Mouse (Mus musculus) naive thymus-derived CD4-positive, alpha-beta T cell, adult 2 months (primary cell): ENCODE results near the gene Dip2c.

ENCODE experiments used
- DNase-seq: peaks from one replicate; pipeline ENCODE4 v3.0.0-alpha.2; 2011; ENCODE audit warnings: low read depth

Dip2c gene

GRCm38 (mm10) chr13:9667954-9668496, 391.7 kb downstream of the Dip2c start:
- DNase-seq: no peak

GRCm38 (mm10) chr13:9669246-9669645, 392.9 kb downstream of the Dip2c start:
- DNase-seq: no peak

GRCm38 (mm10) chr13:9674126-9674525, 397.8 kb downstream of the Dip2c start:
- DNase-seq: no peak

DNA sequence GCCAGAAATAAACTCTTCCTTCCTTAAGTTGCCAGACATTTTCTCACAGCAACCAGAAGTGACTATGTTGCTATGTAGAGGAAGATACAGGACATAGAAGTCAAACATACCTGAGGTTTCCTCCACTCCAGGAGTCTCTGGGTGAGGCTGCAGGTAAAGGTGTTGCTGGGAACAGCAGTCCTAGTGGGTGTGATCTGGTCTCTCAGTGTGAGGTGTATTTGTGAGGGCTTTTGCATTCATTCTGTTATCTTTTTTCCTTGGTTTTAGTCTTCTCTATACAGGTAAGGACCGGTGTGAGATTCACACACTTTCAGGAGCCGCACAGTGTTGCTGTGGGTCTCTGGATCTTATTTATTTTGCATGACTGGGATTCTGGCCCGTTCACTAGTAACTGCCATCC, 405.2 kb downstream of the Dip2c start:
- DNase-seq: no peak

DNA sequence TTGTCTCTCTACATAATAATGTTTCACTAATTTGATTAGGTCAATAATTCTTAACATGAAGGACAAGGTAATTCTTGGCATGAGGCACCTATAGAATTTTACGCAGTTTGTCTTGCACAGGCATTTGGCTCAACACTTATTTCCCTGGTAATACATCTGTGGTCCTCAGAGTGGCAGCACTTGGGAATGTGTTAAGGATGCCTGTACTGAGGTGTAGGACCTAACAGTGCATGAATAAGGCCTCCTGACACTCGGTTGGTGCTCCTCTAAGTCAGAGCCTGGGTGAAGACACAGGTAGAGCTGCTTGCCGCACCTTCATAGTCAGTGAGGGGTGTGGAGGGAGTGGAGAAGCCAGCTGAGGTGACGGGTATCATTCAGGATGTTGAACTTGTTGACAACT, 407.0 kb downstream of the Dip2c start:
- DNase-seq: no peak

- DNase-seq: no peak
Observed at GRCm38 (mm10) chr13:9684153-9684923, 408.0 kb downstream of the Dip2c start.

GRCm38 (mm10) chr13:9686261-9686660, 409.9 kb downstream of the Dip2c start:
- no peak for DNase-seq

DNA sequence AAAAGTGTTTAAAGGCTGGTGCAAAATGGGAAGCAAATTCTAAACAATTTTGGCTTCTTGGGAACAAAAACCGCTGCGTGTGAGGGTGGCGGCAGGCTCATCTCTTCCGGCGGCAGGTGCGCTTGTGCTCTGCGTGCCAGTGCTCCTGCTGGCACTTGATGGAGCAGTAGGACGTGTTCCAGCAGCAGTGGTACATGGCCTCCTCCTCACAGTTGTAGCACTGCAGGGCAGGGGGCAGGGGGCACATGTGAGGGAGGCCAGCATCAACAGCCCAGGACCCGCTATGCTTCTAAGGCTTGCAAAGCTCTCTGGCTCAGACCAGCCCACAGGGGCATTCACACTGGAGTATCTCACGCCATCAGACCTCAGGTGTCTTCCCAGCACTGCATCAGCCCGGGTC, 410.4 kb downstream of the Dip2c start:
- DNase-seq: no peak

GRCm38 (mm10) chr13:9689366-9689765, 413.0 kb downstream of the Dip2c start:
- DNase-seq: no peak

- DNase-seq: no peak
Observed at GRCm38 (mm10) chr13:9692876-9693275, 416.5 kb downstream of the Dip2c start.

DNA sequence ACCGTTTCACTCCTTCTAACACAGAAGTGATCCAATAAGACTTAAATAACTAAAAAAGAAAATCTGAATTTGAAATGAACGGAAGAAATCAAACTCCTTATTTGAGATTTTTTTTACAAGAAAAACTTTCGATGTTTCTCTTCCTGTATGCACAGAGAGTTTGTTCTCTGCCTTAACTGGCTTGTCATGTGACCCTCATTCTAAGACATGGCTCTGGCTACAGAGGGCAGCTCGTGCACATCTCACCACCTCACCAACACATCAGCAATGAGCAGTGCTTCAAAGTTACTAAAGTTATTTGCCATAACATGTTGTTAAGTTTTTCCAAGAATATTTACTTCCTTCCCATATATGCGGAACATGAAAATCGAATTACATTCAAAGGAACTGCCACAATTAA, 418.3 kb downstream of the Dip2c start:
- DNase-seq: no peak

- DNase-seq: no peak
Observed at GRCm38 (mm10) chr13:9695403-9695802, 419.1 kb downstream of the Dip2c start.

DNA sequence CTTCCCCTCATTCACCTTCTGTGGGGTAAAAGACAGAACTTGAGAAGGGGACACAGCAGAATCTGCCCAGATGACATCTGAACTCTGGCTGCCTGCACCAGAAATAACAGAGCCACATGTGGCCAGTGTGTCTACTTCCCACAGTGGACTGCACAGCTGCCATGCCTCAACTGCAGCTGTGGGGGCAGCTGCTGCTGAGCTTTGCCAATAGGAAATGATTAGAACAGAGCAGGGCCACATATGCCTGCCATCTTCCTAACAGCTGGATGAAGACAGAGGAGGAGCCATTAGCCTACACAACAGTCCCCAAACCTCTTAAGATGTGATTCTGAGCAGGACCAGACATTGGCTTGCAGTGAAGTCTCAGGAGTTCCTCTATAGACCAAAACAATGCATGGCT, 419.5 kb downstream of the Dip2c start:
- DNase-seq: no peak

DNA sequence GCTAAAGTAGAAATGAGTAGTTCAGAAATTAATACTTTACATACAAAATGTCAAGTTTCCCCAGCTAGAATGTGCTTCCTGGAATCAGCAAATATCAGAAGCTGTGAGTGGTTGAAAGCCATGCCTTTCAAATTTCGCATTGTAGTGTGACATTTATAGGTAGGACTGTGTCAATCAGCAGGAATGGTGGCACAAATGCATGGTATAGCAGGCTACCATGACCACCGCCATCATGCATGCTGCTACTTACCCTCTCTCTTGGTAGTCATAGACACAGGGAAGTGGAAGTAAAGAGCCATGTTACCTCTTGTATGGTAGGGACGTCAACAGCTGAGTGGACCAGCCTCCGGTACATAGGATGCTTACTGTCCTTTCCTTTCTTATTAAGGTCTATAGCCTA, 421.0 kb downstream of the Dip2c start:
- DNase-seq: no peak

- no peak for DNase-seq
Observed at GRCm38 (mm10) chr13:9702615-9703235, 426.4 kb downstream of the Dip2c start.

DNA sequence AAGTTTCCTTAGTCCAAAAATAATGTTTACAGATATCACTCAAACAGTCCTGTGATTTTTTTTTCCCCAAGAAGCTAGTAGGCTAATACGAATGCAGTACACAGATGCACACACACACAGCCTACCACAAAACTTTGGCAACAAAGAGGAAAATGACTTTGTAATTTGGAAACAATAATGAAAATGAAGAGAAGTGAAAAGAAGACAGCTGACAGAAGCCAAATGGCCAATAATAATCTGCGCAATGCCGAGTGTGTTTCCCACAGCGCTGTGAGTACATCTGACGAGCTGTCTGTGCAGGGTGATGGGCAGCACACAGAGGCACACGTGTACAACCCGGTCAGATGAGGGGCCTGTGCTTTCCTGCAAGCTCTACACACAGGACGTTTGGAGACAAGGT, 430.4 kb downstream of the Dip2c start:
- DNase-seq: no peak

GRCm38 (mm10) chr13:9708433-9709240, 432.3 kb downstream of the Dip2c start:
- no peak for DNase-seq

DNA sequence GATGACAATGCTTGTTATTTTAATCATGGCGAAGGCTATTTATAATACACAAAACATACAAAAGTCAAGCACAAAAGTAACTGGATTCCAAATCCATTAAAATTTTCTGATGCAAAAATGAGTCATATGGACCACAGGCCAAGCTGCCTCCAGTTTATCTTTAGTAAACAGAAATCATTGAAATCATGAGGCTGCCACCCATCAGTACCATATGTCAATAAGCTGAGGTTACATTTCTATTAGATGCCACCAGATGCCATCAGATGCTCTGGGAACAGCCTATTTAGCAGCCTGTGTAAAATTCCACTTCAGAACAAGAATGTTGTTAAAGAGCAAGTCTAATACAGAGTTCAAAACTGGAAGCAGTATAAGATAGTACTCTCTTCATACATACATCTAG, 436.1 kb downstream of the Dip2c start:
- no peak for DNase-seq

- DNase-seq: no peak
Observed at GRCm38 (mm10) chr13:9712971-9713370, 436.6 kb downstream of the Dip2c start.

DNA sequence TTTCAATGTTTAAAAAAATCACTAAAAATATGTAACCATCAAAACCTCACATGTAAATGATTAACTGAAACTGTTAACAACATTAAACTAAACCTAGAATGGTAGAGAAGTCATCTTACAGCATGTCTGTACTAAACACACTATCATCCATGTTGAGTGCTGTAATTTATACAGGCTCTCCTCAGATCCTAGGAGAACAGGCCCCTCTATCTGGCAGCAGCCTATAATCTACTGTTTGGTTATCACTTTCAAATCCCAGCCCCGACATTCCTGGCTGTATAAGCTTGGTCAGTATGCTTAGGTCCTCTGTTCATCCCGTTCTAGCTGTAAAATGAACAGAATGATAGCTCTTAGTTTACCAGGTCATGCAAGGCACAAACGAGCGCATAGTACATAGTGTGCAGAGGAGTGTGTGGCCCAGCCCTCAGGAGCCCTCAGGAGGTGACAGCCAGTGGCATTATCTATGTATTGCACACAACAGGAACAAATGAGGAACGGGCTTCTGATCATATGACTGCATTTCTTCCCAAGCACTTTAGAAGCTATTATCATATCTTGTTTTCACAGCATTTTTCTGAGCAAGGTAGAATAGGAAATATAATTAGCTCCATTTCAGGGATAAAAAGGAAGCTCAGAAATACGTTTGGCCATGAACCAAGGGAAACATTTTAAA, 437.3 kb downstream of the Dip2c start:
- DNase-seq: no peak

DNA sequence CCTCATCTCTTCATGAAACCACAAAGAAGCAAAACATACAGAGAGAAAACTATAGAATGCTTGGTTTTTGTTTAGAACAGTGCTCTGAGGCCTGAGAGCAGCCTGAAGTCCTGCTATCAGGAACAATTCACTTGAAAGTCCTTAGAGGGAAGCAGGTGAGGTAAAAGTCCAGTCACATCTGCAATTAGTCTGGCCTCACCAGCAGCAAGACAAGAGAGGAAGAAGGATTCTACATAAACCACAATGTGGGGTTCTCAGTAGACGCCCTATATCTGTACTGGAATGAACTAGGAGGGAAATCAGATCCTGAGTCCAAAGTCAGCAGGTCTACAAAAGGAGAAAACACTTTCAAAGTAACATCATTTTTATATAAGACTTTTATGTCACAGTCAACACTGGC, 438.9 kb downstream of the Dip2c start:
- DNase-seq: no peak
